Mouse (Mus musculus): Measurements from ENCODE around the gene Stk11. TPM values are rescaled to one million over a fixed set of nuclear protein-coding genes. Genes with fewer than 3 reads are reported as not detected.

Gene Stk11
- polyA plus RNA-seq, 2 experiments = 30.1 to 133 TPM

DNA sequence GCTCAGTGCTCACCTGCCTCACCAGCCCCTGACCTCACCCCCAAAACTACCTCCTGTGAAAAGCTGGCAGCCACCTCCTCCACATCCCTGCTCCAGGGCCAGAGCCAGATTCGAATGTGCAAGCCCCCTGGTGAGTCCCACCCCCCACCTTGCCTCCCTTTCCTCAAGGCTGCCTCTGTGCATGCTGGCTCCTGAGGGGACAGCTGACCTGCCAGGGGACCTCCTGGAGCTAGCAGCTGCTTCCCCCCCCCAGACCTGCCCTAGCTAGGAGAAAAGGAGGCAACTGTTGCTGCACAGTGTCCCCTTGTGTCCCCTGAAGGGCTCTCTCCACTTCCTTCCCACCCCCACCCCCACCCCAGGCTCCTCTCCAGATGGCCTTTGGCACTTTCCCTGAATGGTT, 39.7 kb downstream of the Stk11 start:
- no peak overlapping the region for H3K9ac ChIP-seq (ENCODE audit: low read depth, low read length, severe bottlenecking)
- DNase-seq (ENCODE audit: low spot score) = no peak
- H3K36me3 ChIP-seq (ENCODE audit: control insufficient read depth, insufficient read depth, low read length) = peaks cover 75% of the 10 kb centered on the region

DNA sequence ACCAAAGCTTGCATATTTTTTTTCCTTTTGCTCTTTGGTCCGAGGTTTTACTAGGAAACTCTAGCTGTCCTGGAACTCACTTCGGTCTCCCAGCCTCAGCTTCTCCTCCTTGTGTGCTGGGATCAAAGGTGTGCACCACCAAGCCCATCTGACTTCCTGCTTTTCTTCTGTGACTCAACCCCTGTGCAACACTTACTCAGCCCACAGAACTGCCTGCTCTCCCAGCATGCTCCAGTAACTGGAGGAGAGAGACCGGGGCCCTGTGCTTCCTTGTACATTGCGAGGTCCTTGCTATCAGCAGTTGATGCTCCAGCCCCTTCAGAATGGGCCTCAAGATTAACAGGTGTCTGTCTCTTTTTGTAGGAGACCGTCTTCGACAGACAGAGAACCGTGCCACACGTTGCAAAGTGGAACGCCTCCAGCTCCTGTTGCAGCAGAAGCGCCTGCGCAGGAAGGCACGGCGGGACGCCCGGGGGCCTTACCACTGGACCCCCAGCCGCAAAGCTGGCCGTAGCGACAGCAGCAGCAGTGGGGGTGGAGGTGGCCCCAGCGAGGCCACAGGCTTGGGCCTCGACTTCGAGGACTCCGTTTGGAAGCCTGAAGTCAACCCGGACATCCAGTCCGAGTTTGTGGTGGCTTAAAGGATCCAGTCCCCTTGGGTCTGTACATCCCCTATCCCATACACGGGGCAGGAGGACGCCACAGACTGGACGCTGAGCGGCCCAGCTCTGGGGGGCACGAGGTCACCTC, 40.6 kb downstream of the Stk11 start:
- Histone ChIP-seq H3K4me1 (ENCODE audit: control insufficient read depth, insufficient read depth, low read length) (peaks cover 54% of the 10 kb centered on the region), H3K27me3 (ENCODE audit: control insufficient read depth, insufficient read depth, low read length) (no peaks in the 10 kb centered on the region), H3K36me3 (ENCODE audit: control insufficient read depth, insufficient read depth, low read length) (peaks cover 68% of the 10 kb centered on the region), H3K9me3 (ENCODE audit: control insufficient read depth, low read length) (no peaks in the 10 kb centered on the region), H3K27ac (replicated peaks; ENCODE audit: low read depth, low read length) (0 out of 2 replicates have a peak overlapping the region, but pooled peaks have one; percentile 43), H3K4me2 (replicated peaks; ENCODE audit: low read depth, low read length, severe bottlenecking) (no peak overlapping the region), H3K9ac (ENCODE audit: low read depth, low read length, severe bottlenecking) (no peak overlapping the region), H3K4me3 (replicated peaks; ENCODE audit: low read length) (no peak overlapping the region)
- 83% methylated on average over 29 of the region's 29 CpGs for whole genome bisulfite sequencing
- no peak for DNase-seq (ENCODE audit: low spot score)
- no peak for ATAC-seq (ENCODE audit: low FRiP score, low read depth)
- TF ChIP-seq POLR2A (IDR thresholded peaks at IDR 0.05; ENCODE audit: borderline replicate concordance, extremely low read depth, insufficient read depth, insufficient read length) = no peak

More for the DNA sequence above, 39.7 kb downstream of the Stk11 start:
- Histone ChIP-seq H3K4me3 (replicated peaks; ENCODE audit: low read length) (no peak overlapping the region), H3K4me1 (ENCODE audit: control insufficient read depth, insufficient read depth, low read length) (peaks cover 45% of the 10 kb centered on the region), H3K9me3 (ENCODE audit: control insufficient read depth, low read length) (no peaks in the 10 kb centered on the region), H3K27me3 (ENCODE audit: control insufficient read depth, insufficient read depth, low read length) (no peaks in the 10 kb centered on the region), H3K27ac (replicated peaks; ENCODE audit: low read depth, low read length) (0 out of 2 replicates have a peak overlapping the region, but pooled peaks have one; percentile 26), H3K4me2 (replicated peaks; ENCODE audit: low read depth, low read length, severe bottlenecking) (no peak overlapping the region)
- WGBS = 38% methylated on average over 1 of the region's 1 CpGs
- ATAC-seq (ENCODE audit: low FRiP score, low read depth) = no peak
- no peak for TF ChIP-seq POLR2A (IDR thresholded peaks at IDR 0.05; ENCODE audit: borderline replicate concordance, extremely low read depth, insufficient read depth, insufficient read length)

DNA sequence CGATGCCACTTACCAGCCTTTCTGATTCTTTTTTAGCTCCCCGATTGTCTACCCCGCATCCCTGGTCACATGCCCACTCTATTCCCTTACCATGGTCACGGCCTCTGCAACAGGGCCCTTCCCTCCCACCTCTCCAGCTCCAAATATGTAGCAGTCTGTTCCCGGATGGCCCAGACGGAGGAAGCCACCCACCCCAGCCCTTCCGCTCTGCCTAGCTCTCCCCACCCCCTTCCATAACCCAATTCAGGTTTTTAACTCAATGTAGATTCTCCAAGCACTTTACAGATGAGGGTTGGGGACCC, 41.1 kb downstream of the Stk11 start:
- ATAC-seq (ENCODE audit: low FRiP score, low read depth) = no peak
- 61% methylated on average over 7 of the region's 7 CpGs for WGBS
- Histone ChIP-seq H3K4me2 (replicated peaks; ENCODE audit: low read depth, low read length, severe bottlenecking) (no peak overlapping the region), H3K9ac (ENCODE audit: low read depth, low read length, severe bottlenecking) (no peak overlapping the region), H3K4me1 (ENCODE audit: control insufficient read depth, insufficient read depth, low read length) (peaks cover 59% of the 10 kb centered on the region), H3K36me3 (ENCODE audit: control insufficient read depth, insufficient read depth, low read length) (peaks cover 63% of the 10 kb centered on the region), H3K9me3 (ENCODE audit: control insufficient read depth, low read length) (no peaks in the 10 kb centered on the region), H3K27ac (replicated peaks; ENCODE audit: low read depth, low read length) (0 out of 2 replicates have a peak overlapping the region, but pooled peaks have one; percentile 43), H3K27me3 (ENCODE audit: control insufficient read depth, insufficient read depth, low read length) (no peaks in the 10 kb centered on the region), H3K4me3 (replicated peaks; ENCODE audit: low read length) (no peak overlapping the region)
- DNase-seq (ENCODE audit: low spot score) = no peak
- no peak for TF ChIP-seq POLR2A (IDR thresholded peaks at IDR 0.05; ENCODE audit: borderline replicate concordance, extremely low read depth, insufficient read depth, insufficient read length)

DNA sequence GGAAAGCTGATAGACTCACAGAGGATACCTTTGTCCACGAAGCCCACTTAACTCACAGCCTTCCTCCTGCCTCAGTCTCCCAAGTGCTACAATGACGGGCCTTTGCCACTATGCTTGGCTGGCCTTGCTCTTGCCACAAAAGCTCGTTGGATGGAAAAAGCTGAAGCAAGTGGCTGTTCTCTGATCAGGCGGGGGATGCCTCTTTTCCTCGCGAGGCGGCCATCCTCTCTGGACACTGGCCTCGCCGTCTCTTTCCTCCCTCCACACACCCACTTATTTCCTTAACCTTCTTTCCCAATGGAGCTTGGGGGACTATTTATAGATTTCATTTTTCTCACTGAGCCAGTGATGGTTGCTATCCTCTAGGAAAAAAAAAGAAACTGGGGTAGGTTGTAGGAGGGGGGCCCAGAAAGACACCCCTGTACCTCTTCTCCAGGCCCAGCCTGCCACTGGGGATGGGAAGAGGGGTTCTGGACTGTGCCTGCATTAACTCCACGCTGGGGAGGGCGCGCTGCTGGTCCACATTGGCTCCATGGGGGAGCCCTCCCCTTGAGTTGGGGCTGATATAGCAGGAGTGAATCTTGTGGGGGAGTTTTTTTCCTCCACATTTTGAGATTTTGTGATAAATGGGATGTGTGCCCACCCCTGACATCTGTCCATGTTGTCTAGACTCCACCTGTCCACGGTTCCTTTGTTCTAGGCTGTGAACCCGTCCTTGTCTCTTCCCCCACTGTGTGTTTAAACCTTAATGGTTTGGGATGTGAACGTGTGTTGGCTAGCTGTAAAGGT, 41.7 kb downstream of the Stk11 start:
- H3K9me3 ChIP-seq (ENCODE audit: control insufficient read depth, low read length) = no peaks in the 10 kb centered on the region
- H3K36me3 ChIP-seq (ENCODE audit: control insufficient read depth, insufficient read depth, low read length) = peaks cover 56% of the 10 kb centered on the region
- H3K27me3 ChIP-seq (ENCODE audit: control insufficient read depth, insufficient read depth, low read length) = no peaks in the 10 kb centered on the region
- no peak for DNase-seq (ENCODE audit: low spot score)
- H3K27ac ChIP-seq (replicated peaks; ENCODE audit: low read depth, low read length) = no peak overlapping the region
- TF ChIP-seq POLR2A (IDR thresholded peaks at IDR 0.05; ENCODE audit: borderline replicate concordance, extremely low read depth, insufficient read depth, insufficient read length) = no peak
- peaks cover 61% of the 10 kb centered on the region for H3K4me1 ChIP-seq (ENCODE audit: control insufficient read depth, insufficient read depth, low read length)
- no peak overlapping the region for H3K9ac ChIP-seq (ENCODE audit: low read depth, low read length, severe bottlenecking)
- no peak for ATAC-seq (ENCODE audit: low FRiP score, low read depth)
- no peak overlapping the region for H3K4me3 ChIP-seq (replicated peaks; ENCODE audit: low read length)
- 64% methylated on average over 15 of the region's 15 CpGs for WGBS
- H3K4me2 ChIP-seq (replicated peaks; ENCODE audit: low read depth, low read length, severe bottlenecking) = no peak overlapping the region

DNA sequence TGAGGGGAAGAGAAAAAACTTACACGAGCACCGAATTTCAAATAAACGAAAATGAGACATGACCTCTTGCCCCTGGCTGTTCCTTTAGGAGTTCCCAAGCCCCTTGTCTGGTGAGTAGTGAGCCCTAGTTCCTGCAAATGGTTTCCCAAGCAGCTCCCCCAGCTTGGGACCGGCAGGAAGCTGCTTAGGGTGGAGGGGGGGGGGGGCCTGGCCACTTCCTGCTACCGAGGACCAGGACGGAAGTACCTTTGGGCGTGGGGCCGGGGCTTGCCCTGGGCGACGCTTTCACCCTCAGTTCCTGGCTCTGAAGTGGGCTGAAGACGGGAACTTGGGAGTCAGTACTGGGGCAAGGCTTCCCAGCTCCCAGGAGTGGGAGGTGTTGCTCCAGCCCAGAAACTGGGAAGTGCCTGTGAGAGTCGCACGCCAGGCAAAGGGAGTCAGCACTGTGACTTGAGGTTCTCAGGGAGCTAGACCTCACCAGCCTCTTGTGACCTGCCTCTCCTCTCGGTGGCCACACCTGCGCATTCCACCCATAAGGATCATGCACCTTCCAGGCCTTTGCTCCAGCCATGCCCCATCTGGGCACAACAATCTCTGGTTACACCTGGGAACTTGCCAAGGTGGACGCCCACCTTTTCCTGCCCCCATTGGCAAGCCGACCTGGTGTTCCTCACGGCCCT, 42.8 kb downstream of the Stk11 start:
- Histone ChIP-seq H3K9ac (ENCODE audit: low read depth, low read length, severe bottlenecking) (0 out of 2 replicates have a peak overlapping the region, but pooled peaks have one; percentile 16), H3K4me2 (replicated peaks; ENCODE audit: low read depth, low read length, severe bottlenecking) (peak overlapping the region; percentile 81; the same call in 1 of the 2 replicates), H3K4me1 (ENCODE audit: control insufficient read depth, insufficient read depth, low read length) (peaks cover 54% of the 10 kb centered on the region), H3K9me3 (ENCODE audit: control insufficient read depth, low read length) (no peaks in the 10 kb centered on the region), H3K27me3 (ENCODE audit: control insufficient read depth, insufficient read depth, low read length) (no peaks in the 10 kb centered on the region), H3K36me3 (ENCODE audit: control insufficient read depth, insufficient read depth, low read length) (peaks cover 45% of the 10 kb centered on the region), H3K27ac (replicated peaks; ENCODE audit: low read depth, low read length) (peak overlapping the region; percentile 83), H3K4me3 (replicated peaks; ENCODE audit: low read length) (peak overlapping the region; percentile 2; the same call in 1 of the 2 replicates)
- 5% methylated on average over 18 of the region's 18 CpGs for WGBS
- no peak for ATAC-seq (ENCODE audit: low FRiP score, low read depth)
- no peak for TF ChIP-seq POLR2A (IDR thresholded peaks at IDR 0.05; ENCODE audit: borderline replicate concordance, extremely low read depth, insufficient read depth, insufficient read length)
- DNase-seq (ENCODE audit: low spot score) = no peak

Data from limb, embryonic 14.5 days (tissue).